In the genomic region with DNA sequence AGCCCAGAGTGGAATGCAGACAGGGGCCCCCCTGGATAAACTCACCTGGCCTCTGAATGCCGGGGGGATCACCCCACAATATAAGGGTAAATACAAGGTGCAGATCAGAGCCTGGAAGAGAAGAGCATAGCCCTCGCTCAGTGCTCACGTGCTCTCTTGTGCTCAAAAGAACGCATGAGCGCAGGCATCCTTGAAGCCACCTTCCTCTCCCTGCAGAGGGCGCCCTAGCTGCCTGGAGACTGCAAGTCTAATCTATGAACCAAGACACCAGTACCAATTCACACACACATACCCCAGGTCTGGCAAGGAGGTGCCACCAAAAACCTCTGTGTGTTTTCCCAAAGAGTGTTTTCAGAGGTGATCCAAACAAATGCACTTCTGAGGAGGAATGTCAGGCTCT, we compare ENCODE assay signal across 12 mouse cellular contexts. TPM values are rescaled to one million over a fixed set of nuclear protein-coding genes. Genes with fewer than 3 reads are reported as not detected.
A peak's percentile ranks its signal among the peaks of the same experiment; 100 is the strongest.
DNase-seq lines count a peak whose midpoint lies in the region; ATAC-seq lines count a peak whose summit lies in the region.
"Had no signal": no experiment of that assay in that cellular context is flagged by ENCODE, and none has a peak within 500 bp of the region (broad histone marks: within the 10 kb centered on the region; RNA-seq: fewer than 3 reads in every experiment).

No protein-coding gene starts in this region.

- H3K4me2 ChIP-seq in forebrain, embryonic 15.5 days (replicated peaks) = no peak overlapping the region
- H3K4me2 ChIP-seq in liver, embryonic 12.5 days = no peak overlapping the region

- H3K9ac ChIP-seq in forebrain, embryonic 15.5 days (replicated peaks) = no peak overlapping the region
- no peak overlapping the region for H3K9ac ChIP-seq in liver, embryonic 12.5 days

- H3K27me3 ChIP-seq in forebrain, embryonic 10.5 days (ENCODE audit: poor library complexity, severe bottlenecking) = 0 out of 2 replicates have a peak, but pooled peaks cover 3% of the 10 kb centered on the region
- no peaks in the 10 kb centered on the region for H3K27me3 ChIP-seq in forebrain, embryonic 15.5 days
- H3K27me3 ChIP-seq in liver, embryonic 12.5 days (replicated peaks) = peaks cover 3% of the 10 kb centered on the region; the same call in 1 of the 2 replicates

- peak; percentile 35 for DNase-seq in forebrain, embryonic 10.5 days (ENCODE audit: extremely low spot score, low spot score)
- DNase-seq in liver = peak; percentile 39
- DNase-seq in brain, adult 2 months (ENCODE audit: low read depth, low spot score) = peak; percentile 81
- DNase-seq in natural killer cell, adult 2 months (ENCODE audit: low spot score in 2 of 2) = no peak
- DNase-seq in heart, adult 11 months = no peak

- no peak for ATAC-seq in forebrain, embryonic 15.5 days (replicated peaks)
- ATAC-seq in liver, embryonic 12.5 days = no peak
- ATAC-seq in megakaryocyte progenitor cell, adult 5-6 weeks (replicated peaks; ENCODE audit: poor library complexity) = peak; percentile 66

- no peak overlapping the region for H3K4me3 ChIP-seq in forebrain, embryonic 10.5 days
- no peak overlapping the region for H3K4me3 ChIP-seq in forebrain, embryonic 15.5 days
- H3K4me3 ChIP-seq in liver, embryonic 12.5 days = no peak overlapping the region

- H3K36me3 ChIP-seq in forebrain, embryonic 10.5 days (replicated peaks) = no peaks in the 10 kb centered on the region
- no peaks in the 10 kb centered on the region for H3K36me3 ChIP-seq in forebrain, embryonic 15.5 days
- H3K36me3 ChIP-seq in liver, embryonic 12.5 days = no peaks in the 10 kb centered on the region
- H3K36me3 ChIP-seq: G1E had no signal

- H3K9me3 ChIP-seq in forebrain, embryonic 10.5 days = peaks cover 6% of the 10 kb centered on the region; the same call in 1 of the 2 replicates
- H3K9me3 ChIP-seq in forebrain, embryonic 15.5 days = no peaks in the 10 kb centered on the region
- H3K9me3 ChIP-seq in liver, embryonic 12.5 days (replicated peaks) = no peaks in the 10 kb centered on the region

- H3K27ac ChIP-seq in forebrain, embryonic 10.5 days = no peak overlapping the region
- H3K27ac ChIP-seq in forebrain, embryonic 15.5 days (replicated peaks) = no peak overlapping the region
- no peak overlapping the region for H3K27ac ChIP-seq in liver, embryonic 12.5 days

- no peaks in the 10 kb centered on the region for H3K4me1 ChIP-seq in forebrain, embryonic 10.5 days
- no peaks in the 10 kb centered on the region for H3K4me1 ChIP-seq in forebrain, embryonic 15.5 days
- H3K4me1 ChIP-seq in liver, embryonic 12.5 days = no peaks in the 10 kb centered on the region

- WGBS in forebrain, embryonic 10.5 days = 21% methylated on average over 6 of the region's 6 CpGs
- WGBS in forebrain, embryonic 15.5 days = 20% methylated on average over 6 of the region's 6 CpGs
- 30% methylated on average over 6 of the region's 6 CpGs for WGBS in liver, embryonic 12.5 days (ENCODE audit: insufficient replicate concordance)

RNA-seq across cellular contexts. Expression of gene Pnpla5, which starts 2.4 kb away (rescaled TPM):
- polyA plus RNA-seq in forebrain, embryonic 10.5 days (2016; fragmentation: Nextera tagmentation; extraction: Ambion mirVana) = not detected in 2 replicates
- not detected in 2 replicates for polyA plus RNA-seq in forebrain, embryonic 15.5 days (2015; fragmentation: Nextera tagmentation; extraction: Ambion mirVana)
- polyA plus RNA-seq in liver, embryonic 12.5 days (2016; fragmentation: Nextera tagmentation; extraction: Ambion mirVana) = 0.07 TPM in 1 of 2 replicates, not detected in the other
- not detected in 2 replicates for total RNA-seq in megakaryocyte progenitor cell, adult 5-6 weeks (2015)
- not detected in 2 replicates for total RNA-seq in megakaryocyte progenitor cell, adult 5-6 weeks (2017)
- total RNA-seq: G1E; heart, adult 18-20 months had no signal
- polyA plus RNA-seq: G1E; limb, embryonic 14.5 days; stomach, embryonic 14.5 days had no signal

RNA-seq across cellular contexts. Expression of gene Sult4a1, which starts 15.1 kb away (rescaled TPM):
- polyA plus RNA-seq in forebrain, embryonic 10.5 days (2016; fragmentation: Nextera tagmentation; extraction: Ambion mirVana) = 9.3 and 10.6 TPM in 2 replicates
- 76.7 and 76.8 TPM in 2 replicates for polyA plus RNA-seq in forebrain, embryonic 15.5 days (2015; fragmentation: Nextera tagmentation; extraction: Ambion mirVana)
- polyA plus RNA-seq in liver, embryonic 12.5 days (2016; fragmentation: Nextera tagmentation; extraction: Ambion mirVana) = 0.14 and 0.18 TPM in 2 replicates
- total RNA-seq in megakaryocyte progenitor cell, adult 5-6 weeks (2015) = not detected in 2 replicates
- total RNA-seq in megakaryocyte progenitor cell, adult 5-6 weeks (2017) = not detected in 2 replicates
- total RNA-seq: G1E had no signal
- polyA plus RNA-seq: G1E had no signal

RNA-seq across cellular contexts. Expression of gene Pnpla3, which starts 47.0 kb away (rescaled TPM):
- polyA plus RNA-seq in forebrain, embryonic 10.5 days (2016; fragmentation: Nextera tagmentation; extraction: Ambion mirVana) = 1.5 and 1.8 TPM in 2 replicates
- polyA plus RNA-seq in forebrain, embryonic 15.5 days (2015; fragmentation: Nextera tagmentation; extraction: Ambion mirVana) = 3.4 and 4.0 TPM in 2 replicates
- 1.4 and 1.5 TPM in 2 replicates for polyA plus RNA-seq in liver, embryonic 12.5 days (2016; fragmentation: Nextera tagmentation; extraction: Ambion mirVana)
- total RNA-seq in megakaryocyte progenitor cell, adult 5-6 weeks (2015) = not detected in 2 replicates
- total RNA-seq in megakaryocyte progenitor cell, adult 5-6 weeks (2017) = not detected in 2 replicates
- total RNA-seq: G1E had no signal
- polyA plus RNA-seq: G1E had no signal

RNA-seq across cellular contexts. Expression of gene Efcab6, which starts 55.4 kb away (rescaled TPM):
- 0.19 and 0.23 TPM in 2 replicates for polyA plus RNA-seq in forebrain, embryonic 10.5 days (2016; fragmentation: Nextera tagmentation; extraction: Ambion mirVana)
- 3.7 and 4.3 TPM in 2 replicates for polyA plus RNA-seq in forebrain, embryonic 15.5 days (2015; fragmentation: Nextera tagmentation; extraction: Ambion mirVana)
- not detected in 2 replicates for polyA plus RNA-seq in liver, embryonic 12.5 days (2016; fragmentation: Nextera tagmentation; extraction: Ambion mirVana)
- total RNA-seq in megakaryocyte progenitor cell, adult 5-6 weeks (2015) = not detected in 2 replicates
- not detected in 2 replicates for total RNA-seq in megakaryocyte progenitor cell, adult 5-6 weeks (2017)
- total RNA-seq: G1E had no signal
- polyA plus RNA-seq: G1E had no signal

Comparison
In these comparisons a context has a peak if more than half of its experiments do, and no peak if none do; other contexts are left out.
1. DNase-seq: peak in forebrain, embryonic 10.5 days (single experiment), liver (single experiment) and brain, adult 2 months (single experiment); none in natural killer cell, adult 2 months (0 of 2) and heart, adult 11 months (single experiment).